Mouse (Mus musculus): ENCODE data around the gene Tnfaip6. TPM values are rescaled to one million over a fixed set of nuclear protein-coding genes. Genes with fewer than 3 reads are reported as not detected.

Gene Tnfaip6
- polyA plus RNA-seq, 1 experiment from 2014 or later = 46.7 TPM

DNA sequence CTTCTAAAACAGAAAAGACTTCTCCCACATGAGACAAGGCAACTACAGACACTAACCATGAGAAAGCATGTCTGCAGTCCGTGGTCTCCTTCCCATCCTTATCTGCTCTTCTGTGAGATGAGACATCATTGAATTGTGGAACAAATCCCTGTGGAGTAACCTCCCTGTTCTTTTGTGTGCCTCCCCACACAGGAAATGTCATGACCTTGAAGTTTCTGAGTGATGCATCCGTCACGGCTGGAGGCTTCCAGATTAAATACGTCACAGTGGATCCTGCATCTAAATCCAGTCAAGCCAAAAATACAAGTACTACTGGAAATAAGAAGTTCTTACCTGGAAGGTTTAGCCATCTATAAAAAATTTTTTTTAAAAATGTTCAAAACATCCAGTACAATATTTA is 17.8 kb downstream of the Tnfaip6 start:
- Histone ChIP-seq H3K4me1 (no peaks in the 10 kb centered on the region), H3K27ac (no peak overlapping the region), H3K9ac (no peak overlapping the region), H3K36me3 (peaks cover 17% of the 10 kb centered on the region), H3K27me3 (no peaks in the 10 kb centered on the region), H3K4me3 (no peak overlapping the region), H3K9me3 (no peaks in the 10 kb centered on the region), H3K4me2 (no peak overlapping the region)
- ATAC-seq (ENCODE audit: insufficient number of reproducible peaks, low FRiP score, low TSS enrichment, low read depth) = no peak
- 73% methylated on average over 4 of the region's 4 CpGs for WGBS

DNA sequence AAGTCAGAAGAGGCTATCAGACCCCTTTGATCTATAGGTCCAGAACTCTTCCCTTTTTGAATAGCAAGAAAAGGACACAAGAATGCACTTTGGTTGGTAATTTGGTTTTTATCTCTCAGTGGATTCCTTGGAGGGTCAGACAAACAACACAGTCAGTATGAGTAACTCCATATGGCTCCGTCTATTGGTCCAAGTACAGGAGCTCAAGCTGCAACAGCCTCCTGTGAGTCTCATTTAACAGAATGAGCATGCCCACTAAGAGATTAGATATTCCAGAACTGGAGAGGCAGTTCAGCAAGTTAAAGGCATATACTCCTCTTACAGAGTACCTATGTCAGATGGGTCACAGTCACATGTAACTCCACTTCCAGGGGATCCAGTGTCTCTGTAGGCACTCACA is 19.3 kb downstream of the Tnfaip6 start:
- no peaks in the 10 kb centered on the region for H3K27me3 ChIP-seq
- no peaks in the 10 kb centered on the region for H3K4me1 ChIP-seq
- no peak overlapping the region for H3K4me2 ChIP-seq
- no peak overlapping the region for H3K9ac ChIP-seq
- ATAC-seq (ENCODE audit: insufficient number of reproducible peaks, low FRiP score, low TSS enrichment, low read depth) = no peak
- no peak overlapping the region for H3K4me3 ChIP-seq
- peaks cover 12% of the 10 kb centered on the region; the same call in 1 of the 2 replicates for H3K36me3 ChIP-seq
- H3K9me3 ChIP-seq = no peaks in the 10 kb centered on the region
- H3K27ac ChIP-seq = no peak overlapping the region
- 81% methylated on average over 1 of the region's 1 CpGs for WGBS

DNA sequence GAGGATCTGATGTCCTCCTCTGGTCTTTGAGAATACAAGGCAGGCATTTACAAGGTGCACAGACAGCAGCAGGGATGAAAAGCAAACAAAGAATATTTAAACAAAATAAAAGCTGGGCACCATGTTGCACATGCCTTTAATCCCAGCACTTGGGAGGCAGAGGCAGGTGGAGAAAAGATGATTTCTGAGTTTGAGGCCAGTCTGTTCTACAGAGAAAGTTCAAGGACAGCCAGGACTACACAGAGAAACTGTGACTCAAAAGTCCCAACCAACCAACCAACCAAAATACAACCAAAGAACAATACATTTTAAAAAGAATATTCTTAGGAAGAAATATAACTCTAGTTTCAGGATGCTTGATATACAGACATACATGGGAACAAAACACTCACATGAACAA is 19.9 kb downstream of the Tnfaip6 start:
- H3K9me3 ChIP-seq = no peaks in the 10 kb centered on the region
- H3K4me2 ChIP-seq = no peak overlapping the region
- H3K4me3 ChIP-seq = no peak overlapping the region
- no peak overlapping the region for H3K9ac ChIP-seq
- no peaks in the 10 kb centered on the region for H3K4me1 ChIP-seq
- H3K27me3 ChIP-seq = no peaks in the 10 kb centered on the region
- no peak for ATAC-seq (ENCODE audit: insufficient number of reproducible peaks, low FRiP score, low TSS enrichment, low read depth)
- H3K27ac ChIP-seq = no peak overlapping the region
- peaks cover 9% of the 10 kb centered on the region; the same call in 1 of the 2 replicates for H3K36me3 ChIP-seq

DNA sequence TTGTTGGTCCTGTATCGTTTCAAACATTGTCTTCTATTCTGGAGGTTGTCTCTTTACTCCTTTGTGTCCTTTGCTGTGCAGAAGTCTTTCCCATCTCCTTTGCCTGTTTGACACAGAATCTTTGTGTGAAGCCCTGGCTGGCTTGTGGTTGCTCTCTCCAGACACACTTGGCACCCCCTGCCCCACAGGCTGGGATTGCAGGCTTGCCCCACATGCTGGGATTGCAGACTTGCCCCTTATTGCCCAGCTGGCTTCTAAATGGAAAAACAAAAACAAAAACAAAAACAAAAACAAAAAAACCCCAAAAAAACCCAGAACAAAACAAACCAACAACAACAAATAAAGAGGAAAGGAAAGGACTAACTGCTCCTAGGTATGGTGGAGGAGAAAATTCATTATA is 30.8 kb downstream of the Tnfaip6 start:
- Histone ChIP-seq H3K36me3 (no peaks in the 10 kb centered on the region), H3K4me1 (peaks cover 6% of the 10 kb centered on the region; the same call in 1 of the 2 replicates), H3K9ac (no peak overlapping the region), H3K9me3 (no peaks in the 10 kb centered on the region), H3K27ac (no peak overlapping the region), H3K27me3 (no peaks in the 10 kb centered on the region), H3K4me2 (no peak overlapping the region), H3K4me3 (no peak overlapping the region)
- 74% methylated on average over 1 of the region's 1 CpGs for WGBS
- no peak for ATAC-seq (ENCODE audit: insufficient number of reproducible peaks, low FRiP score, low TSS enrichment, low read depth)

DNA sequence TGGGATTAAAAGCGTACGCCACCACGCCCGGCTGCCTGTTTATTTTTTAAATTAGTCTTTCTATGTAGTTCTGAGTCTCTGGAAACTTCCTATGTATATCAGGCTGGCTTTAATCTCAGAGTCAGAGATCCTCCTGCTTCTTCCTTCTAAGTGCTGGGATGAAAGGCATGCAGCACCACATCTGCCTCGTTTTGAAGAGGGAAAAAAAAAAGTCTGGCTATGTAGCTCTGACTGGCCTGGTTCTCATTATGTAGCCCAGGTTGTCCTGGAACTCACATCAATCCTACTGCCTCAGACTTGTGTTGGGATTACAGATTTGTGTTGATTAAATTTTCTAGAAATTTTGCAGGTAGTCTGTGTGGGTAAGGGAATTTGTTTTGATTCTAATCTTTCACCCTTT is 33.0 kb downstream of the Tnfaip6 start:
- H3K9me3 ChIP-seq = no peaks in the 10 kb centered on the region
- no peak for ATAC-seq (ENCODE audit: insufficient number of reproducible peaks, low FRiP score, low TSS enrichment, low read depth)
- no peak overlapping the region for H3K27ac ChIP-seq
- WGBS = 81% methylated on average over 5 of the region's 5 CpGs
- no peaks in the 10 kb centered on the region for H3K27me3 ChIP-seq
- H3K9ac ChIP-seq = no peak overlapping the region
- 0 out of 2 replicates have a peak, but pooled peaks cover 5% of the 10 kb centered on the region for H3K36me3 ChIP-seq
- H3K4me3 ChIP-seq = no peak overlapping the region
- H3K4me1 ChIP-seq = peaks cover 11% of the 10 kb centered on the region; the same call in 1 of the 2 replicates
- H3K4me2 ChIP-seq = no peak overlapping the region

GRCm38 (mm10) chr2:52071241-52071991 is 33.6 kb downstream of the Tnfaip6 start:
- no peak overlapping the region for H3K4me2 ChIP-seq
- no peaks in the 10 kb centered on the region for H3K27me3 ChIP-seq
- no peak for ATAC-seq (ENCODE audit: insufficient number of reproducible peaks, low FRiP score, low TSS enrichment, low read depth)
- no peak overlapping the region; the same call in 1 of the 2 replicates for H3K4me3 ChIP-seq
- WGBS = 57% methylated on average over 13 of the region's 13 CpGs
- H3K9me3 ChIP-seq = no peaks in the 10 kb centered on the region
- H3K27ac ChIP-seq = no peak overlapping the region
- H3K9ac ChIP-seq = no peak overlapping the region
- peaks cover 11% of the 10 kb centered on the region; the same call in 1 of the 2 replicates for H3K4me1 ChIP-seq
- H3K36me3 ChIP-seq = 0 out of 2 replicates have a peak, but pooled peaks cover 5% of the 10 kb centered on the region

- H3K9me3 ChIP-seq = no peaks in the 10 kb centered on the region
- peaks cover 11% of the 10 kb centered on the region; the same call in 1 of the 2 replicates for H3K4me1 ChIP-seq
- ATAC-seq (ENCODE audit: insufficient number of reproducible peaks, low FRiP score, low TSS enrichment, low read depth) = no peak
- H3K27me3 ChIP-seq = no peaks in the 10 kb centered on the region
- H3K4me2 ChIP-seq = peak overlapping the region; percentile 53
- 3% methylated on average over 10 of the region's 10 CpGs for WGBS
- H3K4me3 ChIP-seq = peak overlapping the region; percentile 99
- no peak overlapping the region for H3K9ac ChIP-seq
- peak overlapping the region; percentile 88; the same call in 1 of the 2 replicates for H3K27ac ChIP-seq
- peaks cover 5% of the 10 kb centered on the region for H3K36me3 ChIP-seq
These were observed 34.3 kb downstream of the Tnfaip6 start for GRCm38 (mm10) chr2:52072065-52072490.

DNA sequence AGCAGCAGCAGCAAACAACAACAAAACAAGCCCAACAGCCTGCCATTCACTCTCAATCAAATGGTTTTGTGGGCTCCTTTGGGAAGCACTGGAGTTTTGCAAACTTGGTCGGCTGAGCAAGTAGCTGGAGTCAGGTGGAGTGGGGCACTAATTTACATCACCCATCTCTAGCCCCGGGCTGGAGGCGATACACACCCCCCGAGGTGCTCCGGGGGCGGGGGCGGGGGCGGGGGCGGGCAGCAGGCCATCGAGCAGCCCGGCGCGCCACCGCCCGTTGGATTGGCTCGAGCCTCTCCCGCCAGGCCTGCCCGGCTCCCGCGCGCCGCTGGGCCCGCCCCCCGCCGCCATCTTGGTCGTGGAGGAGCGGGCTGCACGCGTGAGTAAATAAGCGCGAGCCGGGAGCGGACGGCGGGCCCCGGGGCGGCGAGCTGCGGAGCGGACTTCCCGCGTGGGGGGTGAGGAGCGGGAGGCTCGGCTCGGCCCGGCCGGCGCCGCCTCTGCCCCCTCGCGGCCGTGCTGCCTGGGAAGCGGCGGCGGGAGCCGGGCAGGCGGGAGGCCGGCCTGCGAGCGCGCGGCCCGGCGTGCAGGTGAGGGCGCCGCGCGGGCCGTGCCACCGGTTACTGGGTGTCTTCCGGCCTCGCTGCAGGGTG is 34.8 kb downstream of the Tnfaip6 start, which contains the start of gene Rif1:
Rif1 (plus strand) TSS at position 342 of the 650 bp plus-strand sequence.
- peak within 1 kb of the TSS; percentile 53 for H3K4me2 ChIP-seq

DNA sequence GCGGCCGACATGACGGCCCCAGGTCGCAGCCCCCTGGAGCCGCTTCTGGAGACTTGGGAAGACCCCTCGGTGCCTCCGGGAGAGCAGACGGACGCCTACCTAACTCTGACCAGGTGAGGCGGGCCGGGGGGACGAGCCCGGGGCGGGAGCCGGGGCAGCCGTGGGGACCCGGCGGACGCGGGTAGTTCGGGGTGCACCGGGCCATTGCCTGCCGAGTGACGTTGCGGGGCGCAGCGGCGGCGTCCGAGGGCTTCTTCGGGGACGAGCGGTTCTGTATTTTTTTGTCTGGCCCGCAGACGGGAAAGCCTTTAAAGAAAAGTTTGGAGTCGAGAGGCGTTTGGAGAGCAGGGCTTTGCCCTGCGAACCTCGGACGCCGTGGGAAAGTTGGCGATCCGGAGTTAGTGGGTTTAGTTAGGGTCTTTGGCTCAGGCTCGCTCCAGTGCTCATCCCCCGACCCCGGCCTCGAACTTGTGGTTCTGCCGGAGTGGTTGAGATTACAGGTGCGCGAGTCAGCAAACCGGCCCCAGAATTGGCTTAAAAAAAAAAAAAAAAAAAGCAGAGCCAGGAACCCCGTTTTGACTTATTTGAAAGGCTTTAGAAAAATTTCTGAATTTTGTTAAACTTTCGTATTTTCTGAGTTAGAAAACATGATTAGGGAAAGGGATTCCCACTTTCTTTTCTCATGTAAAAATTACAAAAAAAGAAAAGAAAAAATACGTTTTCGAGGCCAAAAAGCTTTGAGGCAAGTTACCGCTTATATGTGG is 35.5 kb downstream of the Tnfaip6 start:
- ATAC-seq (ENCODE audit: insufficient number of reproducible peaks, low FRiP score, low TSS enrichment, low read depth) = no peak
- Histone ChIP-seq H3K9me3 (no peaks in the 10 kb centered on the region), H3K27ac (peak overlapping the region; percentile 88), H3K4me1 (peaks cover 11% of the 10 kb centered on the region; the same call in 1 of the 2 replicates), H3K27me3 (no peaks in the 10 kb centered on the region), H3K4me3 (peak overlapping the region; percentile 99), H3K36me3 (peaks cover 9% of the 10 kb centered on the region), H3K9ac (peak overlapping the region; percentile 95), H3K4me2 (peak overlapping the region; percentile 53)
- under 1% methylated on average over 56 of the region's 56 CpGs for WGBS

More for the DNA sequence above, 34.8 kb downstream of the Tnfaip6 start, which contains the start of gene Rif1:
- H3K27ac ChIP-seq = peak within 1 kb of the TSS; percentile 88
- ATAC-seq (ENCODE audit: insufficient number of reproducible peaks, low FRiP score, low TSS enrichment, low read depth) = peak; percentile 92
- under 1% methylated on average over 61 of the region's 72 CpGs for WGBS
- peak within 1 kb of the TSS; percentile 95 for H3K9ac ChIP-seq
- H3K36me3 ChIP-seq = peaks cover 9% of the 10 kb centered on the region
- H3K27me3 ChIP-seq = no peaks in the 10 kb centered on the region
- H3K9me3 ChIP-seq = no peaks in the 10 kb centered on the region
- peaks cover 11% of the 10 kb centered on the region; the same call in 1 of the 2 replicates for H3K4me1 ChIP-seq
- peak within 1 kb of the TSS; percentile 99 for H3K4me3 ChIP-seq

DNA sequence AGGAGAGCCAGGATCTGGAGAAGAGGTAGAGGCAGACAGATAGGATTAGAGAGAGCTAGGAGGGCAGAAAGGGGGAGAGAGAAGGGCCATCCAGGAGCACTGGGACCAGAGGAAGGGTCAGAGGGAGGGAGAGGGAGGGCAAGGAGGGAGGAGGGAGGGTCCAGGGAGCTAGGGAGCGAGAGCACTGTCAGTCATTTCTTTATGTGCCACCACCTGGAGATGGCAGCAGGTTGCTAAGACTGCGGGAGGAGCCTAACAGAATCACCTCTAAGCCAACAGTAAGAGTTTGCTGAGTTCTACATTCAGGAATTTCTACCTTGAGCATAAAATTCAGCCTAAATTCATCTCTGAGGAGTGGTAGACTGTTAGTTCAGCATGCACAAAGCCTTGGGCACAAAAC is 40.9 kb downstream of the Tnfaip6 start:
- Histone ChIP-seq H3K36me3 (peaks cover 40% of the 10 kb centered on the region), H3K4me2 (no peak overlapping the region), H3K27me3 (no peaks in the 10 kb centered on the region), H3K4me3 (no peak overlapping the region), H3K4me1 (peaks cover 5% of the 10 kb centered on the region; the same call in 1 of the 2 replicates), H3K9me3 (no peaks in the 10 kb centered on the region), H3K27ac (no peak overlapping the region), H3K9ac (no peak overlapping the region)
- no peak for ATAC-seq (ENCODE audit: insufficient number of reproducible peaks, low FRiP score, low TSS enrichment, low read depth)
- 90% methylated on average over 2 of the region's 2 CpGs for whole genome bisulfite sequencing

- H3K4me1 ChIP-seq = no peaks in the 10 kb centered on the region
- WGBS = 96% methylated on average over 3 of the region's 3 CpGs
- no peak overlapping the region for H3K4me2 ChIP-seq
- ATAC-seq (ENCODE audit: insufficient number of reproducible peaks, low FRiP score, low TSS enrichment, low read depth) = no peak
- no peak overlapping the region for H3K9ac ChIP-seq
- H3K27ac ChIP-seq = no peak overlapping the region
- H3K36me3 ChIP-seq = peaks cover 58% of the 10 kb centered on the region
- no peak overlapping the region for H3K4me3 ChIP-seq
- no peaks in the 10 kb centered on the region for H3K27me3 ChIP-seq
- no peaks in the 10 kb centered on the region for H3K9me3 ChIP-seq
These were observed 46.2 kb downstream of the Tnfaip6 start for GRCm38 (mm10) chr2:52084013-52084412.

Measured in limb, embryonic 15.5 days (tissue).